Mouse (Mus musculus) G1E-ER4 (cell line): ENCODE data around the gene Nr3c2. TPM values are rescaled to one million over a fixed set of nuclear protein-coding genes. Genes with fewer than 3 reads are reported as not detected.

Experiments used
- GATA1 ChIP-seq: IDR thresholded peaks from one replicate; pipeline ENCODE4 v1.8.0; 2012; ENCODE audit warnings: low read length, inconsistent platforms
- polyA plus RNA-seq: library from polyadenylated mRNA; stranded (reverse); fragments of >175 nt; gene quantifications from 2 replicates; pipeline ENCODE4 v1.2.3, GENCODE M21; 2012

The Nr3c2 gene
- polyA plus RNA-seq, 1 experiment, result 0.18 TPM

GRCm38 (mm10) chr8:77098101-77098500 is 198.9 kb downstream of the Nr3c2 start:
- TF ChIP-seq GATA1, result no peak

- no peak for TF ChIP-seq GATA1
Measured at GRCm38 (mm10) chr8:77100370-77100769, 201.1 kb downstream of the Nr3c2 start.

- TF ChIP-seq GATA1, result no peak
Measured at GRCm38 (mm10) chr8:77102879-77103278, 203.6 kb downstream of the Nr3c2 start.

GRCm38 (mm10) chr8:77112719-77113118 is 213.5 kb downstream of the Nr3c2 start:
- TF ChIP-seq GATA1, result no peak

- TF ChIP-seq GATA1, result no peak
Measured at GRCm38 (mm10) chr8:77114769-77115168, 215.5 kb downstream of the Nr3c2 start.

GRCm38 (mm10) chr8:77116419-77117079 is 217.3 kb downstream of the Nr3c2 start:
- TF ChIP-seq GATA1, result no peak

GRCm38 (mm10) chr8:77120810-77121570 is 221.7 kb downstream of the Nr3c2 start:
- no peak for TF ChIP-seq GATA1

- TF ChIP-seq GATA1, result no peak
Measured at GRCm38 (mm10) chr8:77121571-77121890, 222.3 kb downstream of the Nr3c2 start.

- TF ChIP-seq GATA1, result no peak
Measured at GRCm38 (mm10) chr8:77122300-77122699, 223.1 kb downstream of the Nr3c2 start.

GRCm38 (mm10) chr8:77125777-77126176 is 226.5 kb downstream of the Nr3c2 start:
- TF ChIP-seq GATA1, result no peak

GRCm38 (mm10) chr8:77128006-77128405 is 228.8 kb downstream of the Nr3c2 start:
- TF ChIP-seq GATA1, result no peak

- TF ChIP-seq GATA1, result no peak
Measured at GRCm38 (mm10) chr8:77132903-77133637, 233.8 kb downstream of the Nr3c2 start.

- TF ChIP-seq GATA1, result no peak
Measured at GRCm38 (mm10) chr8:77133797-77134385, 234.6 kb downstream of the Nr3c2 start.

GRCm38 (mm10) chr8:77145285-77145684 is 246.0 kb downstream of the Nr3c2 start:
- no peak for TF ChIP-seq GATA1

GRCm38 (mm10) chr8:77154496-77154895 is 255.3 kb downstream of the Nr3c2 start:
- TF ChIP-seq GATA1, result no peak

- TF ChIP-seq GATA1, result no peak
Measured at GRCm38 (mm10) chr8:77169320-77169719, 270.1 kb downstream of the Nr3c2 start.
